Mouse (Mus musculus): ENCODE results near the gene Phykpl.

GRCm38 (mm10) chr11:51587059-51587458, 2.5 kb downstream of the Phykpl start:
- no peak for TF ChIP-seq CTCF (conservative IDR thresholded peaks at IDR 0.05; ENCODE audit: low read length)
- no peak for TF ChIP-seq NANOG (IDR thresholded peaks at IDR 0.05; ENCODE audit: borderline replicate concordance, low read length)
- TF ChIP-seq POU5F1 (IDR thresholded peaks at IDR 0.05; ENCODE audit: borderline replicate concordance, low read length): no peak
